Mouse (Mus musculus) erythroblast, embryonic 14.5 days (primary cell): ENCODE results near the gene Hcfc2.

ENCODE experiments used
- GATA1 ChIP-seq: IDR thresholded peaks from 2 replicates; pipeline ENCODE4 v1.6.1; 2012; ENCODE audit warnings: low read length, inconsistent platforms, mixed read lengths
- TAL1 ChIP-seq: IDR thresholded peaks from 3 replicates; pipeline ENCODE4 v1.6.1; 2012; ENCODE audit warnings: low read length, inconsistent platforms, mixed read lengths

DNA sequence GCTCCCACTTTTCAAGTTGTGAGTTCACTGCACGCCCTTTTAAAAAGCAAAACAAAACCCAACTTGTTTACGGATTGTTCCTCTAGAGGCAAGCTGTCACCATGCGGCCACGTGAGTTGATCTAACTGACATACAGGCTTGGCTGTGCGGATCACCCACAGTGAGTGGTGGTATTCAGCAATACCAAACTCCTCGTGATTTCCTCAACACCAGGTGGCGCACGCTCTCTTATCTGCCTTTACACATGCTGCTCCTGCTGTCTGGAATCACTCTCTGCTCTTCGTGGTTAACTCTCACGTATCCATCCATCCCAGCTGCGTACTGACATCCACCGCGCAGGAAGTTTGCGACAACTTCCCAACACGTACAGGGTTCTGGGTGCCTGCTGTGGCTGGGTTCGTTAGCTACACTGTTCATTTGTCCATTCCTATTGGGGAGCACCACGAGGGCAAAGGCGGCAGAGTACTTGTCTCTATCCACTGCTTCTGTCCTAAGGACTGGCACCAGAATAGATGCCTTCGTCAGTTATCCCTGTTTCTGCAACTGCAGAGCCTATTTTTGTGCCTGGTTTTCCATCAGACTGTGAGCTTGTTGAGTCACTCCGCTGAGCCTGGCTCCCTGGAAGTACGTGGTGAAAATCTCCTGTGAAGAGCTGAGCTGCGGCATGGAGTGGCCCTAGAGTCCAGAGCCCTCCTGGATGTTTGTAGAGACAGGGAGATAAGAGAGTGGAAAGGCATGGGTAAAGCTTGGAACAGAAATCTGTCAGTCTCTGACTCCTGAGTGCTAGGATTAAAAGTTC lies 29.3 kb upstream of the Hcfc2 start:
- no peak for TF ChIP-seq GATA1
- no peak for TF ChIP-seq TAL1
